Comparison of ENCODE assay signal across 36 mouse cellular contexts in genomic region chr6:138055572-138055971, GRCm38 (mm10). TPM values are rescaled to one million over a fixed set of nuclear protein-coding genes. Genes with fewer than 3 reads are reported as not detected.
DNase-seq lines count a peak whose midpoint lies in the region; ATAC-seq and TF ChIP-seq lines count a peak whose summit lies in the region.
"Had no signal": no experiment of that assay in that cellular context is flagged by ENCODE, and none has a peak within 500 bp of the region (broad histone marks: within the 10 kb centered on the region; RNA-seq: fewer than 3 reads in every experiment).

No protein-coding gene starts in this region.

- TF ChIP-seq POLR2A in ES-Bruce4 (IDR thresholded peaks at IDR 0.05; ENCODE audit: insufficient read depth, low read length): no peak

- no peak overlapping the region for H3K27ac ChIP-seq in limb, embryonic 11.5 days (replicated peaks; ENCODE audit: low read depth, low read length)
- no peak overlapping the region for H3K27ac ChIP-seq in limb, embryonic 10.5 days
- H3K27ac ChIP-seq in ES-Bruce4 (ENCODE audit: insufficient read depth, low read length): no peak overlapping the region
- no peak overlapping the region for H3K27ac ChIP-seq in embryonic facial prominence, embryonic 11.5 days (replicated peaks; ENCODE audit: low read depth, low read length)
- no peak overlapping the region for H3K27ac ChIP-seq in forebrain, embryonic 10.5 days
- H3K27ac ChIP-seq: forebrain, embryonic 12.5 days; hindbrain, embryonic 13.5 days; kidney, postnatal 0 days; limb, embryonic 13.5 days; lung, embryonic 15.5 days; stomach, postnatal 0 days had no signal

- no peak for DNase-seq in limb, embryonic 11.5 days (ENCODE audit: low spot score)
- DNase-seq in limb, embryonic 10.5 days (ENCODE audit: low spot score): no peak
- DNase-seq in embryonic facial prominence, embryonic 11.5 days (ENCODE audit: low spot score): peak; percentile 37
- DNase-seq in forelimb bud, embryonic 11.5 days (ENCODE audit: low read depth, low spot score): peak; percentile 13
- DNase-seq in forebrain, embryonic 10.5 days (ENCODE audit: extremely low spot score, low spot score): no peak
- no peak for DNase-seq in left cerebral cortex, postnatal 4 days
- DNase-seq: adrenal gland, adult 8-10 months; cerebellum, adult 2 months; cerebellum, postnatal 14 days; forebrain, postnatal 0 days; gastrocnemius, postnatal 10 days; heart, adult 18-20 months; heart, postnatal 4 days; kidney, adult 8-10 months; kidney, postnatal 4 days; right cerebral cortex, adult 18-20 months; spleen, adult 18-20 months; thymus, adult 18-20 months; thymus, postnatal 36 days had no signal

- H3K9me3 ChIP-seq in limb, embryonic 11.5 days (ENCODE audit: control insufficient read depth, low read length): no peaks in the 10 kb centered on the region
- no peaks in the 10 kb centered on the region for H3K9me3 ChIP-seq in limb, embryonic 10.5 days (replicated peaks)
- no peaks in the 10 kb centered on the region for H3K9me3 ChIP-seq in ES-Bruce4 (replicated peaks; ENCODE audit: control insufficient read depth, insufficient read depth, low read length, poor library complexity, severe bottlenecking)
- no peaks in the 10 kb centered on the region for H3K9me3 ChIP-seq in embryonic facial prominence, embryonic 11.5 days (replicated peaks; ENCODE audit: control insufficient read depth, low read length)
- H3K9me3 ChIP-seq in forebrain, embryonic 10.5 days: no peaks in the 10 kb centered on the region
- H3K9me3 ChIP-seq: forebrain, embryonic 12.5 days; heart, embryonic 12.5 days; hindbrain, embryonic 13.5 days; limb, embryonic 13.5 days; lung, embryonic 15.5 days had no signal

- no peaks in the 10 kb centered on the region for H3K27me3 ChIP-seq in limb, embryonic 11.5 days (ENCODE audit: control insufficient read depth, insufficient read depth, low read length)
- H3K27me3 ChIP-seq in limb, embryonic 10.5 days (ENCODE audit: low read depth, poor library complexity, severe bottlenecking): no peaks in the 10 kb centered on the region
- H3K27me3 ChIP-seq in ES-Bruce4 (ENCODE audit: control insufficient read depth, insufficient read depth, low read length, poor library complexity, severe bottlenecking): no peaks in the 10 kb centered on the region
- no peaks in the 10 kb centered on the region for H3K27me3 ChIP-seq in embryonic facial prominence, embryonic 11.5 days (ENCODE audit: control insufficient read depth, insufficient read depth, low read length)
- no peaks in the 10 kb centered on the region for H3K27me3 ChIP-seq in forebrain, embryonic 10.5 days (ENCODE audit: poor library complexity, severe bottlenecking)
- H3K27me3 ChIP-seq: forebrain, embryonic 12.5 days; hindbrain, embryonic 13.5 days; limb, embryonic 13.5 days; lung, embryonic 15.5 days had no signal

- no peak overlapping the region for H3K4me2 ChIP-seq in limb, embryonic 11.5 days (ENCODE audit: low read depth, severe bottlenecking)
- no peak overlapping the region for H3K4me2 ChIP-seq in embryonic facial prominence, embryonic 11.5 days (ENCODE audit: low read depth, low read length)
- H3K4me2 ChIP-seq: forebrain, embryonic 12.5 days; heart, embryonic 12.5 days; hindbrain, embryonic 13.5 days; limb, embryonic 13.5 days; liver, embryonic 11.5 days; lung, embryonic 15.5 days had no signal

- intact Hi-C loops in left cerebral cortex, postnatal 4 days (cut with DNase I): no loop called here

- no peak for TF ChIP-seq CTCF in ES-Bruce4 (IDR thresholded peaks at IDR 0.05; ENCODE audit: low read depth, low read length)

- H3K36me3 ChIP-seq in limb, embryonic 11.5 days (ENCODE audit: control insufficient read depth, insufficient read depth, low read length): no peaks in the 10 kb centered on the region
- no peaks in the 10 kb centered on the region for H3K36me3 ChIP-seq in limb, embryonic 10.5 days
- no peaks in the 10 kb centered on the region for H3K36me3 ChIP-seq in ES-Bruce4 (ENCODE audit: control insufficient read depth, insufficient read depth, low read length, poor library complexity, severe bottlenecking)
- no peaks in the 10 kb centered on the region for H3K36me3 ChIP-seq in embryonic facial prominence, embryonic 11.5 days (replicated peaks; ENCODE audit: control insufficient read depth, insufficient read depth, low read depth, low read length)
- H3K36me3 ChIP-seq in forebrain, embryonic 10.5 days (replicated peaks): no peaks in the 10 kb centered on the region
- H3K36me3 ChIP-seq: forebrain, embryonic 12.5 days; heart, embryonic 12.5 days; hindbrain, embryonic 13.5 days; limb, embryonic 13.5 days; lung, embryonic 15.5 days had no signal

- ATAC-seq in limb, embryonic 11.5 days (ENCODE audit: insufficient number of reproducible peaks, low FRiP score, low TSS enrichment, low read depth): no peak
- ATAC-seq in embryonic facial prominence, embryonic 11.5 days (replicated peaks; ENCODE audit: insufficient number of reproducible peaks, low FRiP score, low TSS enrichment, low read depth): no peak
- ATAC-seq: CD4-positive, CD25-positive, alpha-beta regulatory T cell, adult 4 months; forebrain, postnatal 0 days; intestine, embryonic 16.5 days; midbrain, embryonic 16.5 days had no signal

- TF ChIP-seq EP300 in ES-Bruce4 (IDR thresholded peaks at IDR 0.05; ENCODE audit: insufficient read depth, low read depth, low read length): peak; percentile 68; the same call in 1 of the 2 replicates

- no peak overlapping the region for H3K4me3 ChIP-seq in limb, embryonic 11.5 days (ENCODE audit: low read depth, low read length)
- no peak overlapping the region for H3K4me3 ChIP-seq in limb, embryonic 10.5 days
- no peak overlapping the region for H3K4me3 ChIP-seq in ES-Bruce4 (ENCODE audit: low read depth, low read length)
- H3K4me3 ChIP-seq in embryonic facial prominence, embryonic 11.5 days (ENCODE audit: low read depth, low read length): no peak overlapping the region
- no peak overlapping the region for H3K4me3 ChIP-seq in forebrain, embryonic 10.5 days
- H3K4me3 ChIP-seq: forebrain, embryonic 12.5 days; heart, embryonic 12.5 days; hindbrain, embryonic 13.5 days; limb, embryonic 13.5 days; lung, embryonic 15.5 days had no signal

- WGBS in limb, embryonic 11.5 days: 34% methylated on average over 15 of the region's 15 CpGs
- WGBS in limb, embryonic 10.5 days: 37% methylated on average over 15 of the region's 15 CpGs
- 15% methylated on average over 15 of the region's 15 CpGs for WGBS in embryonic facial prominence, embryonic 11.5 days
- WGBS in forebrain, embryonic 10.5 days: 25% methylated on average over 15 of the region's 15 CpGs

- H3K9ac ChIP-seq in limb, embryonic 11.5 days (ENCODE audit: low read length): peak overlapping the region; percentile 14; the same call in 1 of the 2 replicates
- H3K9ac ChIP-seq in ES-Bruce4 (ENCODE audit: low read depth, poor library complexity, severe bottlenecking): no peak overlapping the region
- H3K9ac ChIP-seq in embryonic facial prominence, embryonic 11.5 days (replicated peaks; ENCODE audit: low read length): peak overlapping the region; percentile 28; the same call in 1 of the 2 replicates
- H3K9ac ChIP-seq: forebrain, embryonic 12.5 days; forebrain, postnatal 0 days; heart, embryonic 12.5 days; hindbrain, embryonic 13.5 days; limb, embryonic 13.5 days; lung, embryonic 15.5 days had no signal

- no peaks in the 10 kb centered on the region for H3K4me1 ChIP-seq in limb, embryonic 11.5 days (ENCODE audit: control insufficient read depth, insufficient read depth, low read length)
- H3K4me1 ChIP-seq in limb, embryonic 10.5 days: peaks cover 6% of the 10 kb centered on the region
- no peaks in the 10 kb centered on the region for H3K4me1 ChIP-seq in ES-Bruce4 (ENCODE audit: control insufficient read depth, insufficient read depth, low read length)
- no peaks in the 10 kb centered on the region for H3K4me1 ChIP-seq in embryonic facial prominence, embryonic 11.5 days (ENCODE audit: control insufficient read depth, insufficient read depth, low read length)
- peaks cover 6% of the 10 kb centered on the region for H3K4me1 ChIP-seq in forebrain, embryonic 10.5 days
- H3K4me1 ChIP-seq: heart, embryonic 12.5 days; hindbrain, embryonic 13.5 days; lung, embryonic 15.5 days had no signal

RNA-seq across cellular contexts. Expression of gene Slc15a5, which starts 24.1 kb away (rescaled TPM):
- polyA plus RNA-seq in limb, embryonic 11.5 days (2014; fragmentation: Nextera tagmentation; extraction: Ambion mirVana): not detected in 2 replicates
- polyA plus RNA-seq in limb, embryonic 10.5 days (2016; fragmentation: Nextera tagmentation; extraction: Ambion mirVana): not detected in 2 replicates
- polyA plus RNA-seq in ES-Bruce4 (2011; ENCODE audit: insufficient read depth, insufficient read length, low read depth, missing spikeins): not detected in 2 replicates
- polyA plus RNA-seq in embryonic facial prominence, embryonic 11.5 days (2014; fragmentation: Nextera tagmentation; extraction: Ambion mirVana): 0.31 TPM in 1 of 2 replicates, not detected in the other
- not detected in 2 replicates for polyA plus RNA-seq in forebrain, embryonic 10.5 days (2016; fragmentation: Nextera tagmentation; extraction: Ambion mirVana)
- total RNA-seq in left cerebral cortex, postnatal 4 days (2021): not detected
- total RNA-seq: ES-E14; gastrocnemius, postnatal 10 days; heart, postnatal 4 days; left cerebral cortex, postnatal 10 days; neutrophil, adult 5-6 weeks had no signal
- polyA plus RNA-seq: CD4-positive, CD25-positive, alpha-beta regulatory T cell, adult 4 months; cerebellum, adult 2 months; forebrain, embryonic 12.5 days; heart, embryonic 12.5 days; intestine, embryonic 16.5 days; limb, embryonic 13.5 days; liver, embryonic 11.5 days; liver, embryonic 16.5 days; lung, embryonic 15.5 days; neural tube, embryonic 11.5 days; stomach, postnatal 0 days had no signal

Comparison
In these comparisons a context has a peak if more than half of its experiments do, and no peak if none do; other contexts are left out.
1. DNase-seq: peak in embryonic facial prominence, embryonic 11.5 days (single experiment) and forelimb bud, embryonic 11.5 days (single experiment); none in limb, embryonic 11.5 days (single experiment), limb, embryonic 10.5 days (single experiment), forebrain, embryonic 10.5 days (single experiment) and left cerebral cortex, postnatal 4 days (single experiment).